Mouse (Mus musculus) cerebellum, adult 9-11 months (tissue): ENCODE data around the gene Mrm1.
"Not testable (repeated sequence)": the region's sequence is repeated elsewhere in the genome, so short reads cannot be mapped to it uniquely, and the experiment has no call there.

Experiments used
- DNase-seq: peaks from one replicate; pipeline ENCODE4 v3.0.0; 2022

Mrm1 gene

DNA sequence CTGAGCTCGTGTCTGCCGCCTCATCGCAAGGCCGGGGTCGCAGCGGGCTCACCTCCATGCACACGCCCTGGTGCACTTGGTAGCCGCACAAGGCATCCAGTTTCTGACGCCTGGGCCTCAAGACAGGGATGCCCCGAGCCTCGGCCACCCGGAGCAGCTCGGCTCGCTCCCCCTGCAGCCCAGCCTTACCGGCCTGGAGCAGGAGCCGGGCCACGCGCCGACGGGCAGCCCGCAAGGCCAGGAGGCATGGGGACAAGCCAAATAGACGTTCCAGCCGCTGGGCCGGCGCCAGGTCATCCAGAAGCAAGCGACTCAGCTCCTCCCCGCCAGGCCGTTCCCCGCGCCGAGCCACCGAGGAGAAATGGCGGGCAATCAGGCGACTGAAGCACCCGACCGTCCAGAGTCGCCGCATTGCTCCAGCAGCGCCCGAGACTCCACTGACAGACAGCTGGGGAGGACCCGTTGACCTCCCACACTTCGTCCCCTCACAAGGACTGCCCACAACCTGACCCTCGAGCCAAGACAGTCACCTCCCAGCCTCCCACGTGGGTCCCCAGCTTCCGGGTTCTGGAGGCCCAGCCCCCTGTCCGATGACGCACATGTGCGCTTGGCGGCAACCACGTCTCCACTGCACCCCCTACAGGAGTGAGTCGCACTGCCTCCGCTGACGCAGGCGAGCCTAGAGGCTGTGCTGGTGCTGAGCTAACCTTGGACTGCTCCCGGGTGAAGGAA lies at the start of gene Mrm1:
Gene Mrm1 (minus strand): TSS at position 555 of the 732 bp plus-strand sequence.
- DNase-seq, result peak; percentile 95

DNA sequence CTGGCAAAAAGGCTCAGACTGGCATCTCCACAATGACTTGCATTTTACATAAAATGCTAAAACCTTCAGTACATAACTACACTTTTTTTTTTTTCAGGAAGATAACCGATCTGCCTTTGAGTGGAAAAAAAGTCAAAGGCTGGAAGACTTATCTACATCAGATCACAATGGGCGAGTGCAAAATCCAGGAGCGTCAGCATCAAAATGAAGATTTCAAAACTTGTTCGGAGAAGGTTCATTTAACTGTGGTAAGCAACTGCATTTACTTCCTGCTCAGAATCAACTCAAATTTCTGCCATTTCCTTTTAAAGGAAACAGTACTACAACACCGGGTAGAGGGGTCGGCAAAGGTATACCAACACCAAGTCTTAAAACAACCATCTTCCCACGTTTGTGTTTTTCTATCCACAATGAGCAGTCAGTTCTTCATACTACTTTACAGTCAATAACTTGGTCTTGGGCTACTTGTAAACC lies 49.5 kb upstream of the Mrm1 start:
- DNase-seq, result no peak

DNA sequence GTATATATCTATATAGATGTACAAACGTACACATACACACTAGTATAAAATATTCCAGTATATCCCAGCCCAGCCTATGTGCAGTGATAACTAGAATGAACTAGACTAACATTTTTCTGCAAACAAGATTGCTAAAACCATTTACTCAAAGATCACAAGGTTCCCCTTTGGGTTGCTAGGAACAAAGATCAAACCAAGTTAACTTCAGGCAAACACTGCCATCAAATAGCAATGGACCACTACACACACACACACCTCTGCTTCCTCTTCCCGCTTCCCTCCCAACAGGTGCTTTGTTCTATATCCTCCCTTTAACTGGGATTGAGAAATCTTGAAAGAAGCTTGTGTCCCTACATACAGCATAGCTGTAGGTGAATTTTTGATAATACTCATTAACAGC lies 48.3 kb upstream of the Mrm1 start:
- no peak for DNase-seq

DNA sequence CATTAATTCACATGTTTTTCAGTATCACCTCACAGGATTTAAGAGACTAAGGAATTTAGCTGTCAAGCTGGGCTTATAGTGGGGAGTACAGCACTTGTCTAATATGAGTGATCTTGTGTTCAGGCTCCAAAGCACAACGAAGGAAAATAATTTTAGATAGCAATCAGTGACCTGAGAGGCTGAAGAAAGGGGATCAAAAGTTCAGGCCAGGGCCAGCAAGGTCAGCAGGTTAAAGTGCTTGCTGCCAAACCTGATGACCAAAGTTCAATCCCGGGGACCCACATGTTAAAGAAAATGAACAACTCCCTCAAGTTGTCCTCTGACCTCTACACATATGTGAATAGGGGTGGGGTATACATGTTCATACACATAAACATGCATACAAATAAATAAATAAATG lies 46.0 kb upstream of the Mrm1 start:
- DNase-seq, result no peak

DNA sequence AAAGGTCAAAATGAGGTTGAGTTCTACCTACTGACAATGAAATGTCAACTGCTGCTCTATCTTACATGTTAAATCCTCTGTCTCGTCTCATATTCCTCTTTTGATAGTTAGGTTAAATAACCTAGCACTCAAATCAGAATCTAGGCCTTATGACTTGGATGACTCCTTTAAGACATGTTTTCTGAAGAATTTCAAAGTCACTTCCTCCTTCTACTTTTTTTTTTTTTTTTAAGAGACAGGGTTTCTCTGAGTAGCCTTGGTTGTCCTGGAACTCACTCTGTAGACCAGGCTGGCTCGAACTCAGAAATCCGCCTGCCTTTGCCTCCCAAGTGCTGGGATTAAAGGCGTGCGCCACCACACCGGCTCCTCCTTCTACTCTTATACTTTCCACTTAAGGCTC lies 36.0 kb upstream of the Mrm1 start:
- DNase-seq, result no peak

DNA sequence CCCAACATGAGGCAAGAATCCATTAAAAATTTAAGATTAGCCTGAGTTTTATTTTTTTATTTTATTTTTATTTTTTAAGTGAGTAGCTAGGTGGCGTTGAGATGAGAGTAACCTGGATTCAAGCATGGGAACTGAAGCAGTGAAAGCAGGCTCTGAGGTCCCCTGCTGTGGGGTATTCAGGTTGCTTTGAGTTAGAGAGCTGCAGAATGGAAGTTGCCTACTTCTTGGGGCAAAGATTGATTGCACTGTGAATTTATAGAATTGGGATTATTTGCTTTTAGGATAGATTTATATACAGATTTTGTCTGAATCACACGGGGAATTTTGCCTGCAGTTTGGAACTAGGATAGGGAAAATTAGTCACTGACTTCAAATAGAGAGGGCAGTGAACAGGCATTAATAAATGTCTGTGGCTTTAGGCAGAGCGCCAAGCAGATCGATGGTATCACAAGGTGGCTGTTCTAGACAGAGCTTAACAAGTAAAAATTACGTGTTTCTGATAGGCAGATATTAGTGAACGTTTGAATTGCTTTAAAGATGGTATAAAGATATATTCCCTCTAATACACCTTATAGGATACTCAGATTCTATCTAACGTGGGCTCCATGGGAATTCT lies 28.3 kb upstream of the Mrm1 start:
- DNase-seq, result no peak

DNA sequence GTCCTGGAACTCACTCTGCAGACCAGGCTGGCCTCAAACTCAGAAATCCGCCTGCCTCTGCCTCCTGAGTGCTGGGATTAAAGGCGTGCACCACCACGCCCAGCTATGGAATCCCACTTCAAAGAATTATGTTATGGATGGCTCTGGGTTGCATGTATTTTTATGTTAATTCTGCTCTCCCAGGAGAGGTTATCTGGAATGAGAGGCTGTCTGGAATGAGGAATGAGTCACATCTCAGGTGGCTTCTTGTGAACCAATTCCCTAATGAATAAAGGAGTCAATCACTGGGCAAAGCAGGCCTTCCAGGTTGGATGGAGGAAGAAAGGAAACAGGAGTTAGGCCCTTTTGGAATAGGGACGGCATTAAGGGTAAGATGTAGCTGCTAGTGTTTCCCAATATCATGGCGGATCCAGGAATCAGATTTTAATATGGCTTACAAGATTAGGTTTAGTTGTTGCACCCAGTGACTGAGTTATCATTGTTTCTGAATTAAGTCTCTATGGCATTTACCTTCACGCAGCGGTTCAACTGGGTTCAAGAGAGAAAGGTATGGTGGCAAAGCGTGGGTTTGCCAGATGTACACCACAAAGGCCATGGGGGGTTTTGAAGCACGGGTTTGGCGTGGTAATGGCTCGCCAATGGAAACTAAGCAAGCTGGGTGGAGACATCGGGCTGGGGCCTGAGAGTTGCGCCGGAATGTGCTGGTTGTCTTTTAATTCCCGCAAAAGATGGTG lies 27.6 kb upstream of the Mrm1 start:
- no peak for DNase-seq

DNA sequence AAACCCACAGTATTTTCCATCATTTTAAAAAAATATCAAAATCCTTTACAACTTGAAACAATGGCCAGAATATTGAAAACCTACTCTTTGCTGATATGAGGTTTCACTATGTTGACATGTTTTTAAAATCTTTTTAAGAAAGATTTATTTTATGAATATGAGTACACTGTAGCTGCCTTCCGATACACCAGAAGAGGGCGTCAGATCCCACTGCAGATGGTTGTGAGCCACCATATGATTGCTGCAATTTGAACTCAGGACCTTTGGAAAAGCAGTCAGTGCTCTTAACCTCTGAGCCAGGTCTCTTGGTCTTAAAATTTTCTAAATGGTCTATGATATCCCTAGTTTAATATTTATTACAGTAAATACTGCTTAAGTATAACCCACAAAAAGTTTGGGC lies 20.0 kb upstream of the Mrm1 start:
- DNase-seq, result no peak

DNA sequence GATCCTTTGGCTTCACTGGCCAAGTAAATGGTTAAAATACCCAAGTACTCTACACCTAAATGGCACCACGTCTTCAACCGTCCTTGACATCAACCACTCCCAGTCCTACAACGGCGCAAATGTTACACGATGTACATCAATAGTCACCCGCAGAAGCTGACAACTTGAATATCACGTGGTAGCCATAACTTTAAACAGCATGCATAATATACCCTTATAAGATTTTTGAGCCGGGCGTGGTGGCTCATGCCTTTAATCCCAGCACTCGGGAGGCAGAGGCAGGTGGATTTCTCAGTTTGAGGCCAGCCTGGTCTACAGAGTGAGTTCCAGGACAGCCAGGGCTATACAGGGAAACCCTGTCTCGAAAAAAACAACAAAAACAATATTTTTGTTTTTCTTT lies 10.2 kb upstream of the Mrm1 start:
- not testable (repeated sequence) for DNase-seq

DNA sequence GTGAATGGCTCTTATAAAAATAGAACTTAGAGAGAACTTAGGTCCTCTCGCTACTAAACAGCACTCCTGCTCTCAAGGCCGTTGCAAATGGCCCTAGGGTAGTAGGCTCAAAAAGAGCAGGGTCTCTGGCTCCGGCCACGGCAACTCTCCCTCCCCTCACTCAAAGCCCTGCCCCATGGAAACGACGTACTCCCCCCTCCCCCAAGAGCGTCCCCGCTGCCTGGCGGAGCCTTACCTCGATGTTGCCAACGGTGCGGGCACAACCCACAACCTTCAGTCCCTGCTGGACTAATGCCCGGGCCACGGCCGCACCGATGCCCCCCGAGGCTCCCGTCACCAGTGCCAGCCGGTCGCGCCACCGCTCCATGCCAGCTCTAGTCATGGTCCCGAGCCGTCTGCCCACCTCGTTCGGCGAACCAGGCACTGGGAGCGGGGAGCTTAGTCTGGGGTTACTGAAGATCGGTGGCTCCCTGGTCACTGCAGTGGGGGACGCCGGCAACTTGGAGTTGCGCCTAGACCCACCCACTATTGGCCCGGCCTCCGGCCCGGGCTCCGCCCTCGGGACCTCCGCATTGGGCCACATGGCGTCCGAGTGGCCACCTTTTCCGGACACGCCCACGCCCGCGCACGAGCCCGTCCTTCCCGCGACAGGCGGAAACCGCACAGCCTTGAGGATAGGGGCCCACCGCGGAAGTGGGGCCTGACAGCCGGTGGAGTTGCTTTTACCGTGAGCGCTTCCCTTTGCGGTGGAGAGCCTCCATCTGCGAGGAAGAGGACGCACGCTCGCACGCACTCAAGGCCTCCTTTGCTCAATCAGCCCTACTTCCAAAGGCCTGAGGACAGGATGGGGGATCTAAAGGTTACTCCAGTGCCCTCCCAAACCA lies 9.4 kb upstream of the Mrm1 start, which contains the start of gene Dhrs11:
Gene Dhrs11 (minus strand): TSS at position 479 of the 884 bp plus-strand sequence.
- DNase-seq, result peak; percentile 93

DNA sequence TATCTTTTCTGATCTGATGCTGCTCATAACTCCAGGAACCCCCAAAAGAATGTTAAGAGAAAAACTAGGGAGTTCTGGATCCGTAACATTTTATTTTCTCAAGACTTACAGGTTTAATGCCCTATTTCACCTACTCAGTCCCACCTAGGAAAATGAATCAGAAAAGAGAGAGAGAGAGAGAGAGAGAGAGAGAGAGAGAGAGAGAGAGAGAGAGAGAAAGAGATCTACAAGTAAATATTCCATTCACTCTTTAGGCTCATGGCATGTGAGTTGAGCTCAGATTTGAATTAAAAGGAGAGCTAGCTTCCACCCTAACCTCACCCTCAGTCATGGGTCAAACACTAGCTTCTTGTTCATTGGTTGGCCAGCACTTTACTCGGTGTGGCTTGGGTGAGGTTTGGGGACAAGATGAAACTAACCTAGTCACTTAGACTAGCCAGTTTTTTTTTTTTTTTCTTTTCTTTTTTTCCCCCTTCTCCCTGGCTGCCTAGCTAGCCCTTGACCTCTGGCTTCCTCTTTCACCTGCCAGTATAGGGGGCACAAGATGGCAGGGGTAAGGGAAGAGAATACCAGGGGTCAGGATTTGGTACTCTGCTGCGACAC lies 8.7 kb upstream of the Mrm1 start:
- DNase-seq, result no peak

DNA sequence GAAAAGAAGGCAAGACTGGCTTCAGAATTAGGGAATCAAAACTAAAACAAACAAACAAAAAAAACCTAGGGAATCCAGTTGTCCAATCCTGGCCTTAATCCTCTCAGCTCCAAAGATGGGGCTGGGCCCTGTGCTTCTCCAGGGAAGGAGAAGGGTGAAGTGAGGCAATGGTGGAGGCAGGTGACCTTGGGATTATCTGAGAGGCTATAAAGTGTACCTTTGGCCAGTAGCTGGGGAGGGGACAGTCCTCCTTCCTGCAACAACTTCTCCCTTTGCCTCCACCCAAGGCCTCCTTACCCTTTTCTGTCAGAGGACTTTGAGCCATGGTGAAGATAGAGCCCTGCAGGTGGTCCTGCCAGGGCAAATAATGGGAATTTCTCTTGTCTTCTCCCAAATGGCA lies 8.2 kb upstream of the Mrm1 start:
- DNase-seq, result no peak

DNA sequence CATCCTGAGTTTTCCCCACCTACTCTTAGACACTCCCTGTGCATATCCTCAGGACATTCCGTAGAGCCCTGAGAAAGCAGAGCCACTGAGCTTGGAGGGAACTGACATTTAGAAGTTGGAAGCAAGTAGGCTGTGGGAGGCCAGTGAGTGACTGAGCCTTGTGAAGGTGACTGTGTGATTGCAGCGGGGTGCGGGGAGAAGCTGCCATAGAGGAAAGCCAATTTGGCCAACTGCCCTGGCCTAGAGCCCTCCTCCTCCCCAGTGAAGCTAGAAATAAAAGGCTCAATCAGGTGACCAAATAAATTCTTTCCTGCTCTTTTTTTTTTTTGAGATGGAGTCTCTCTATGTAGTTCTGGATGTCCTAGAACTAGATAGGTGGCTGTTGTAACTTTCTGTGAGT lies 6.9 kb upstream of the Mrm1 start:
- peak; percentile 86 for DNase-seq

DNA sequence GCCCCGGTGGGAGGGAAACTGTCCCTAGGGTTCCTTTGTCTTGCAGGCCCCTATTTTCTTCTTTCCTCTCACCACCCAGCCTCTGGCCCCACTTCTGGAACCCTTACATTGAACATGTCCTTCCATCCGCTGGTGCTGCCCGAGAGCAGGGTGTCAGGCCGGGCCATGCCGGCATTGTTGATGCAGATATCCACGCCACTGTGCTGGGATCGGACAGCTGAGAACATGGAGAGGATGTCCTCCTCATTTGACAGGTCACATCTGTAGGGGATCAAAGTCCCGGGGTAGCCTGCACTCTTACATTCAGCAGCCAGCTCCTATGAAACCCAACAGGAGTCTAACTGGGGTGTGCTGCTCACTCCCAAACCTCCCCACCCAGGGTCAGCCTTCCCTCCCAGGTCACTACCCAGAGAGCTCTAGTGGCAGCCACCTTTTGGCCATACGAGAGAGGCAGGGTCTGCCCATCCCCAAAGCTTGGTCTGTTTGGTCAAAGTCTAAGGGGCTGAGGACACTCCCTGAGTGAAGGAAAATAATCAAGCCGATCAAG lies 6.0 kb upstream of the Mrm1 start:
- no peak for DNase-seq

DNA sequence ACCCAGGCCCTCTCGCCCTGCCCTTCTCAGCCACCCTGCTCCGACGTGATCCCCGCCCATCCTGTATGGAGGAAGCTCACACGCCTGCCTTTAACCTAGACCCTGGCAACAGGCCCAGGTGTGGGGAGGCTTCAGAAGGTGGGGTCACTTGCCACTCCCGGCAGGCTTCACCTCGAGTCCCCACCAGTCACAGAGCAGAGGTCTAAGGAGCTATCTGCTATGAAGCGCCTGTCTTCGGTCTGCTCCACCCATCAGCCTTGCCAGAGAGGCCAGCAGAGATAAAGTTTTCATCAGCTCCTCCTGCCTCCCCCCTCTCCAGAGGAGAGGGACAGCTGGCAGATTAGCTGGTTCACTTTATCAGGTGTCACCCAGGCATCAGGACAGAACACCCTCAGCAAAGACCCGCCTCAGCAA lies 4.2 kb upstream of the Mrm1 start:
- DNase-seq, result no peak

DNA sequence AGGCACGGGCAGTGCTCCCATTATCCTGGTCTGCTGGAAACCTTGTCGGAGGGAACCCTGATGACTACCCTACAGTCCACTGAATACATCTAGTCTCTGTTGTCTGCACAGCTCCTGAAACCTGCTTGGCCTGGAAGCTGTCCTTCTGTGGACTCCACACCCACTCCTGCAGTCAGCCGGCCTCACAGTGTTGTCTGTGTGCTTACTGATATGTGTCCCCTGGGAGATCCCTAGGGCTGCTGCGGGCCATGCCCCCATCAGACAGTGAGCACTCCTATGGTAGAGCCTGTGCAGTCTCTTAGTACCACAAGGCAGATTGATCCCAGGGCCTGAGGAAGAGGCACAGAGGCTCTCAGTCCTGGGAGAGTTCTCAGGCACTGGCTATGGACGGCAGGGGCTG lies 3.2 kb upstream of the Mrm1 start:
- no peak for DNase-seq

DNA sequence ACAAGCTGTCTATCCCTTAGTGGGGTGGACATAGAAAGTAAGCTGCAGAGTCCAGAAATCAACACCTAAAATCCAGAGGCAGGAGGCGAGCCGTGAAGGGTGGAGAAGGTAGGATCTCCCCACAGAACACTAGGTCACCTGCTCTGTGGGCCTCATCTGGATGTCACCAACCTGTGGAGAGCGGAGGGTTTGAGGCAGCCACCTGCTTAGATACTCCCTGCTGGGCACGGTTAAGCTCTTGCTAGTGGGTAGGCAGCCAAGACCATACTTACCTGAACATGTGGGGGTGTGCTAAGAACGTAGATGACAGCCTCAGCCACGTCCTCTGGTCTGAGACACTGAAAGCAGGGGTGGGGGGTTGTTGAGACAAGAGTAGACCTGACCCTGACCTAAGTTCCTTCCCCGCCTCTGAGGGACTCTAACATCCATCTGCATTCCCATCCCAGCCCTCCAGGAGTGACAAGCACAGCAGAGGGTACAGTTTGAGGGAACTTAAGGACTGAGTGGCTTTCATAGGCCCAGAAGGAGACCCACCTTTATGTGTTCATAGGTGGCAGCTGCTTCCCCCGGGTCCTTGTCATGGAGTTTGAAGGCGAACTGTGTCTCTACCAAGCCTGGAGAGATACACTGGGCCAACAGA lies 1.9 kb upstream of the Mrm1 start:
- no peak for DNase-seq

DNA sequence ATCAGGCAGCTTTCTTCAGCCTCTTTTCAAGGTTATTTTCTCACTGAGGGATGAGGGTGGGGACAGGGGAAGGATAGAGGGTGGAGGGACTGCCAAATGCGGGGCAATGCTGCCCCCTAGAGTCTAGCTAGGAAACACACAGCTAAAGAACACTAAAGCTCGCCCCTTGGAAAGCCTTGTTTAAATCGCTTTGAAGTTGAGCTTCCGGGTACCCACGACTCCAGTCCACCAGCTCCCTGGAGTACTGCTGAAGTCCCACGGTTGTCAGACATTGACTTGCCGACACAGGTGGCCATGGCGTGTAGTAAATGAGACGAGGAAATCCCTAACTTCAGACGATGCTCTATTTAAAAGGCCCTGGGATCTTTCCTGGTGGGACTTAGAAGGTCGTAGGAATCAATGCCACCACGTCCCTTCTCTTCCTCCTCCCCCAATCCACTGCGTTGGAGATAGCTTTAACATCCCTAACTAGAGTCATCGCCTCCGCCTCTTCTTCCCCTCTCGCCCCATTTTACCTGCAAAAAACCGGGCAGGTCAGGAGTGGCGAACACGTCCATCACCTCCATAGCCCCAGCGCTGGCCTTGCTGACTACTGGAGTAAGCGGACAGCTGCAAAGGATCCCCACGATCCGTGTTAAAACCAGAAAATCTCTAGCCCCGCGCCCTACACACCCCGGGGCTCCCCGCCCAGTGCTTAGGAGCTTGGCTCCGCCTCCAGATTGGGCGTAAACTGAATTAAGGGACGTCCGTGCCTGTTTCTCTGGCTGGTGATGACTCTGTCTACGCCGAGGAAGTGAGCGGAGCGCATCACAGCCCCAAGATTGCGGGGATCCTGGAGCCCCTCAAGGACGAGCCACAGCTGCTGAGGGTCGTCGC lies 992 bp downstream of the Mrm1 start:
- DNase-seq, result peak; percentile 73

DNA sequence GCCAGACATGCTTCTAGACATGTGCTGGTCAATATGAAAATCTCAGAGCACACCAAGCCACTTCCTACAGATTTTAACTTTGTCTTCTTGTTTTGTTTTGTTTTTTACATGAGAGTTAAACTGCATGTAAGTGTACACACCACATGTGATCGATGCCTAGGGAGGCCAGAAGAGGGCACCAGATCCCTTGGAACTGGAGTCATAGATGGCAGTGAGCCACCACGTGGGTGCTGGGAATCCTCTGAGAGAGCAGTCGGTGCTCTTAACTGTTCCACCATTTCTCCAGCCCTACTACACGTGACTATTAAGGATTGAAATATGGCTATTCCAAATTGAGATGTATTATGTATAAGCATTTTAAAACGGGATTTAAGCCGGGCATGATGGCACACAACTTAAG lies 2.0 kb downstream of the Mrm1 start:
- DNase-seq, result no peak

DNA sequence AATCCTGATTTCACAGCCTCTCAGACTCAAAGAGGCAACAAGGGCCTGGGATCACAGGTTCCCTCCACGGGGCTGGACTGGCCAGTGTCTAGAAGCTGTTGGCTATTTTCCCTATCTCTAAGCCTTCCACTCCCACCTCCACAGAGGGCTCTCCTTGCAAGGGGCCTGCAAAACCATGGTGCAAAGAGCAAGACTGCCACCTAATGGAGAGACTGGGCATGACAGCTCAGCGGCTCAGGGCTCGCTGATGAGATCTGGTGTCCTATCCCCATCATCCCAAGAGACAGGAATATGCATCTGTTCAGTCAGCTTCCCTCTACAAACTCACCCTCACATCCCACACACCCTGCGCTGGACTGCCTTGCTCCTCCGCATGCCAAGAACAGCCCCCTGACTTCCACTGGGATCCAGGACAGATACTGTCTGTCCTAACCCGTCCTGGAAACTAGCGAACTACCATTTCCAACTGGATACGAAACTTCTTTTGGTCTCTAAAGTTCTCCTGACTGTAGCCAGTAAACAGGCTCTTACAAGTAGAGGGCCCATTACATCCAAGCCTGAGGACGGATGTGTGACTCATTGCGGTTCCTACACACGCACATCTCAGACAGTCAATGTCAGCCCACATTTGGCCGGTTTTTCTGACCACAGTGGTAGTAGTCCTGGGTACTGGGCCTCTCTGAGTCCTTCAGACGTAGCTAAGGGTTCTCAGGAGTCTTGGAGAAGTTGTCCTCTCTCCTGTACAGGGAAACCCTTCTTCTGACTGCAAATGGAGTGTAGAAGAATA lies 5.4 kb downstream of the Mrm1 start:
- peak; percentile 63 for DNase-seq
